Mouse (Mus musculus) forebrain, embryonic 10.5 days (tissue): ENCODE data around the gene Pygm. TPM values are rescaled to one million over a fixed set of nuclear protein-coding genes. Genes with fewer than 3 reads are reported as not detected.

ENCODE experiments used
- DNase-seq: peaks from one replicate; pipeline ENCODE4 v3.0.0-alpha.2; 2017; ENCODE audit warnings: low spot score; ENCODE audit errors: extremely low spot score
- H3K27ac ChIP-seq: fragments of 300-500 bp; sonication (generic); 2 replicates; pipeline ENCODE4 v1.5.1; 2016; ENCODE audit warnings: mild to moderate bottlenecking
- H3K27me3 ChIP-seq: fragments of 300-500 bp; sonication (generic); 2 replicates; pipeline ENCODE4 v1.6.1; 2016; ENCODE audit warnings: mild to moderate bottlenecking; ENCODE audit not compliant: poor library complexity, severe bottlenecking
- H3K36me3 ChIP-seq: fragments of 300-500 bp; sonication (generic); replicated peaks from 2 replicates; pipeline ENCODE4 v1.6.1; 2016; ENCODE audit warnings: mild to moderate bottlenecking, moderate library complexity
- H3K4me1 ChIP-seq: fragments of 300-500 bp; sonication (generic); 2 replicates; pipeline ENCODE4 v1.6.1; 2016
- H3K4me3 ChIP-seq: fragments of 300-500 bp; sonication (generic); 2 replicates; pipeline ENCODE4 v1.5.1; 2016; ENCODE audit warnings: mild to moderate bottlenecking, moderate library complexity
- H3K9me3 ChIP-seq: fragments of 300-500 bp; sonication (generic); 2 replicates; pipeline ENCODE4 v1.6.1; 2016; ENCODE audit warnings: mild to moderate bottlenecking, moderate library complexity
- WGBS: fragments of 180-500 bp; shearing (Covaris S2); methylation state at CpG from one replicate; pipeline ENCODE4 v1.1.7; 2016; 5-methylcytosine and 5-hydroxymethylcytosine counted together
- polyA plus RNA-seq: library from polyadenylated mRNA; unstranded; fragments of >200 nt; fragmentation: Nextera tagmentation; extraction: Ambion mirVana; gene quantifications from 2 replicates; pipeline ENCODE4 v1.2.1, GENCODE M21; 2016

Gene Pygm
- polyA plus RNA-seq: 0.83 and 2.0 TPM in 2 replicates

- peaks cover 18% of the 10 kb centered on the region for H3K27me3 ChIP-seq
- H3K36me3 ChIP-seq: peaks cover 19% of the 10 kb centered on the region
- no peak within 1 kb of the TSS for H3K4me3 ChIP-seq
- 0 out of 2 replicates have a peak within 1 kb of the TSS, but pooled peaks have one; percentile 9 for H3K27ac ChIP-seq
- DNase-seq: no peak
- H3K9me3 ChIP-seq: no peaks in the 10 kb centered on the region
- peaks cover 37% of the 10 kb centered on the region for H3K4me1 ChIP-seq
- 17% methylated on average over 7 of the region's 7 CpGs for WGBS
Measured at GRCm38 (mm10) chr19:6384128-6384527, at the start of gene Pygm. Gene Pygm (plus strand): TSS chr19:6384399.

GRCm38 (mm10) chr19:6334673-6335457 is 49.3 kb upstream of the Pygm start, which contains the start of gene Men1:
Gene Men1 (plus strand): TSS chr19:6334979.
- under 1% methylated on average over 43 of the region's 43 CpGs for WGBS
- Histone ChIP-seq H3K4me1 (peaks cover 48% of the 10 kb centered on the region), H3K9me3 (no peaks in the 10 kb centered on the region)

GRCm38 (mm10) chr19:6335458-6335827 is 48.8 kb upstream of the Pygm start:
- WGBS: under 1% methylated on average over 25 of the region's 25 CpGs
- H3K27ac ChIP-seq: peak overlapping the region; percentile 91
- no peaks in the 10 kb centered on the region for H3K27me3 ChIP-seq
- H3K9me3 ChIP-seq: no peaks in the 10 kb centered on the region
- peaks cover 39% of the 10 kb centered on the region for H3K36me3 ChIP-seq
- H3K4me1 ChIP-seq: peaks cover 54% of the 10 kb centered on the region
- no peak for DNase-seq
- H3K4me3 ChIP-seq: peak overlapping the region; percentile 86

More at GRCm38 (mm10) chr19:6334673-6335457, 49.3 kb upstream of the Pygm start, which contains the start of gene Men1:
- peak within 1 kb of the TSS; percentile 86 for H3K4me3 ChIP-seq
- H3K27ac ChIP-seq: peak within 1 kb of the TSS; percentile 91
- H3K27me3 ChIP-seq: no peaks in the 10 kb centered on the region
- peak; percentile 95 for DNase-seq
- peaks cover 34% of the 10 kb centered on the region for H3K36me3 ChIP-seq

GRCm38 (mm10) chr19:6336920-6337319 is 47.3 kb upstream of the Pygm start:
- Histone ChIP-seq H3K4me3 (peak overlapping the region; percentile 86), H3K36me3 (peaks cover 39% of the 10 kb centered on the region), H3K27ac (no peak overlapping the region), H3K27me3 (no peaks in the 10 kb centered on the region), H3K4me1 (peaks cover 66% of the 10 kb centered on the region), H3K9me3 (no peaks in the 10 kb centered on the region)
- no peak for DNase-seq
- WGBS: 95% methylated on average over 10 of the region's 10 CpGs

- H3K36me3 ChIP-seq: peaks cover 47% of the 10 kb centered on the region
- H3K27ac ChIP-seq: no peak overlapping the region
- no peaks in the 10 kb centered on the region for H3K9me3 ChIP-seq
- DNase-seq: no peak
- no peaks in the 10 kb centered on the region for H3K27me3 ChIP-seq
- WGBS: 98% methylated on average over 7 of the region's 7 CpGs
- peaks cover 69% of the 10 kb centered on the region for H3K4me1 ChIP-seq
- 0 out of 2 replicates have a peak overlapping the region, but pooled peaks have one; percentile 86 for H3K4me3 ChIP-seq
Measured at GRCm38 (mm10) chr19:6338171-6338570, 46.0 kb upstream of the Pygm start.

GRCm38 (mm10) chr19:6338716-6339115 is 45.5 kb upstream of the Pygm start:
- H3K27me3 ChIP-seq: no peaks in the 10 kb centered on the region
- peaks cover 53% of the 10 kb centered on the region for H3K36me3 ChIP-seq
- no peak overlapping the region for H3K4me3 ChIP-seq
- DNase-seq: no peak
- no peak overlapping the region for H3K27ac ChIP-seq
- H3K9me3 ChIP-seq: no peaks in the 10 kb centered on the region
- WGBS: 93% methylated on average over 11 of the region's 11 CpGs
- H3K4me1 ChIP-seq: peaks cover 69% of the 10 kb centered on the region

GRCm38 (mm10) chr19:6339191-6339590 is 45.0 kb upstream of the Pygm start:
- 98% methylated on average over 6 of the region's 6 CpGs for WGBS
- no peak for DNase-seq
- Histone ChIP-seq H3K4me1 (peaks cover 64% of the 10 kb centered on the region), H3K27me3 (no peaks in the 10 kb centered on the region), H3K9me3 (no peaks in the 10 kb centered on the region), H3K4me3 (no peak overlapping the region), H3K27ac (no peak overlapping the region), H3K36me3 (peaks cover 57% of the 10 kb centered on the region)

- H3K9me3 ChIP-seq: no peaks in the 10 kb centered on the region
- H3K4me1 ChIP-seq: peaks cover 59% of the 10 kb centered on the region
- H3K36me3 ChIP-seq: peaks cover 65% of the 10 kb centered on the region
- H3K27me3 ChIP-seq: no peaks in the 10 kb centered on the region
- no peak overlapping the region for H3K27ac ChIP-seq
- no peak for DNase-seq
- WGBS: 70% methylated on average over 15 of the region's 15 CpGs
- 0 out of 2 replicates have a peak overlapping the region, but pooled peaks have one; percentile 3 for H3K4me3 ChIP-seq
Measured at GRCm38 (mm10) chr19:6339890-6340504, 44.2 kb upstream of the Pygm start.

- Histone ChIP-seq H3K27me3 (no peaks in the 10 kb centered on the region), H3K4me3 (peak within 1 kb of the TSS; percentile 77), H3K9me3 (no peaks in the 10 kb centered on the region), H3K4me1 (peaks cover 54% of the 10 kb centered on the region), H3K27ac (peak within 1 kb of the TSS; percentile 84), H3K36me3 (peaks cover 73% of the 10 kb centered on the region)
- peak; percentile 69 for DNase-seq
- WGBS: 7% methylated on average over 72 of the region's 72 CpGs
Measured at GRCm38 (mm10) chr19:6340524-6341452, 43.4 kb upstream of the Pygm start, which contains the start of gene Map4k2. Gene Map4k2 (plus strand): TSS chr19:6341135.

- Histone ChIP-seq H3K9me3 (no peaks in the 10 kb centered on the region), H3K27me3 (no peaks in the 10 kb centered on the region), H3K4me1 (peaks cover 46% of the 10 kb centered on the region), H3K4me3 (peak overlapping the region; percentile 77), H3K27ac (peak overlapping the region; percentile 84), H3K36me3 (peaks cover 80% of the 10 kb centered on the region)
- 12% methylated on average over 23 of the region's 23 CpGs for WGBS
- DNase-seq: no peak
Measured at GRCm38 (mm10) chr19:6341453-6342077, 42.6 kb upstream of the Pygm start.

DNA sequence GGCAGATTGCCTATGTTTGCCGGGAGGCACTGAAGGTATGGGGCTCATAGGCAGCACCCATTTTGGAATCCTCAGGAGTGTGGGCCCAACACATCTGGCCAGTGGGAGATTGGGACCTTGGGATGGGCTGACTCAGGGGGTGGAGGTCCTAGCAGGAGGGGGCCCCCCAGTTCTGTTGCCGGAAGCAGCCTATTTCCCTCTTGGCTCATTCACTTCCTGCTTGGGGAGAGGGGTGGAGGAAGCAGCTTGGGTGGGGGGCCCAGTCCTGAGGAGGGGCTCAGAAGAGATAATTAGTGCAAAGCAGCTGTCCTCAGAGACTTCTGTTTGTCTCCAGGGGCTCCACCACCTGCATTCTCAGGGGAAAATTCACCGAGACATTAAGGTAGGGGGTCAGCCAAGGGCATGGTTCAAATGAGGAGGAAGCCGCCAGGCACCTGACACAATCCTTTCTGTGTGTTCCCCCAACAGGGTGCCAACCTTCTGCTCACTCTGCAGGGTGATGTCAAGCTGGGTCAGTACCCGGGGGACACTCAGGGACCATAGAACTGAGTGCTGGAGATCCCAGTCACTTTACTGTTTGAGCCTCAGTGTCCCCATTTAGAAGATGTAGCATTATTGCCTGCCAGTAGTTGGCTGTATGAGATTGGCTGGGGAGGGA is 41.8 kb upstream of the Pygm start:
- H3K27ac ChIP-seq: peak overlapping the region; percentile 84; the same call in 1 of the 2 replicates
- H3K4me3 ChIP-seq: peak overlapping the region; percentile 77; the same call in 1 of the 2 replicates

More for the DNA sequence above, 41.8 kb upstream of the Pygm start:
- Histone ChIP-seq H3K27me3 (no peaks in the 10 kb centered on the region), H3K36me3 (peaks cover 80% of the 10 kb centered on the region), H3K4me1 (peaks cover 38% of the 10 kb centered on the region), H3K9me3 (no peaks in the 10 kb centered on the region)
- WGBS: 81% methylated on average over 5 of the region's 5 CpGs
- no peak for DNase-seq
